Mouse (Mus musculus) testis, postnatal 10 days (tissue): ENCODE results near the gene Epb41l5.
A peak's percentile ranks its signal among the peaks of the same experiment; 100 is the strongest.

ENCODE experiments used
- DNase-seq: peaks from one replicate; pipeline ENCODE4 v3.0.0; 2021; ENCODE audit warnings: low spot score

Gene Epb41l5

DNA sequence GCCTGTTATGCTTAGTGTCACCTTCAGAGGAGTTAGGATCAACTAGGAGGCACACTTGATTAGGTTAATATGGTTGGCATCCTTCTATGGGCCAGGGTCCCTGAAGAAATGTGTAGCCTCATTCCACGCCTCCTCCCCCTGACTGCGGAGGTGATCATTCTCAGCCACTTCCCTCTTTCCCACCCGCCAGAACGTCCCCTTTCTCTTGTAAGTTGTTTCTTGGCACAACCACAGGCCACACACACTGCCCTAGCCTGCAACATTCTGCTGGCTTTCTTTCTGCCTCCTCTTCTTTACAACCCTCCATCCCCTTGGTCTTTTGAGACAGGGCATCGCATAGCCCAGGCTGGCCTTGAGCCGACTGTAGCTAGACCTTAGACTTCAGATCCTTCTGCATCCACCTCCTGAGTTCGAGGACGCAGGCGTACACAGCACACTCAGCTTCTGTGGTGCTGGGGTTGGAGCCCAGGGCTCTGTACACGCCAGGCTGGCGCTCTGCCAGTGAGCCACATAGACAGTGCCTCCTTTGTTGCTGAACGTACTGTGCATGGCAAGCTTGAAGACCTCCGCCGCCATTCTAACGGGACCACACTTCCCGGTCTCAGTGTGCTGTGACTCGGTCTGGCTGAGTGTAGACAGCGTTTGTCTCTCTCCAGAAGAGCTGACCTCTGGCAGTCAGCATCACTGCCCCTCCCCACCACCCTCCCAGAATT is 115.6 kb downstream of the Epb41l5 start:
- no peak for DNase-seq

- no peak for DNase-seq
Measured at GRCm38 (mm10) chr1:119532165-119532564, 116.6 kb downstream of the Epb41l5 start.

GRCm38 (mm10) chr1:119530941-119531340 is 117.9 kb downstream of the Epb41l5 start:
- DNase-seq, result no peak

GRCm38 (mm10) chr1:119525689-119526591 is 122.9 kb downstream of the Epb41l5 start, which contains the start of gene Tmem185b:
TSS of gene Tmem185b (plus strand) at chr1:119526160.
- DNase-seq, result peak; percentile 99

DNA sequence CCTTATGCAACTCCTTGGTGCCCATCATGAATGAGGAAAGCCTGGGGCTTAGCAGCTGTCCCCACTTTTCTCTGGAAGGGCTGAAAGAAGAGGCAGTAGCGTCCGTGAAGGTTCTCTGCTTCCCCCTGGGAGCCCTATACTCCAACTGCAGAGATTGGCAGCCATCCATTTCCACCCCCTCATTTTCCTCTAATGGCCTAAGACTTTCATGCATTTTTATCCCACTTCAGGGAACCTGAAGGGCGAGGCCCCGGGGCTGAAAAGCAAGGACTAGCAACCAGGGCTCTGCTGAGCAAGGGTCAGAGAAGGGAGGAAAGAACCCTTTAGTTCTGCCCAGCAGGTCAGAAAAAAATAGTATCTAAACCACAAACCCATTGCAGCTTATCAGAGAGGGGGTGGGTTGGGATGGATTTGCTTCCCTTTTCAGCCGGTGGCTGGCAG is 123.8 kb downstream of the Epb41l5 start:
- peak; percentile 74 for DNase-seq

GRCm38 (mm10) chr1:119523826-119524225 is 125.0 kb downstream of the Epb41l5 start:
- no peak for DNase-seq

DNA sequence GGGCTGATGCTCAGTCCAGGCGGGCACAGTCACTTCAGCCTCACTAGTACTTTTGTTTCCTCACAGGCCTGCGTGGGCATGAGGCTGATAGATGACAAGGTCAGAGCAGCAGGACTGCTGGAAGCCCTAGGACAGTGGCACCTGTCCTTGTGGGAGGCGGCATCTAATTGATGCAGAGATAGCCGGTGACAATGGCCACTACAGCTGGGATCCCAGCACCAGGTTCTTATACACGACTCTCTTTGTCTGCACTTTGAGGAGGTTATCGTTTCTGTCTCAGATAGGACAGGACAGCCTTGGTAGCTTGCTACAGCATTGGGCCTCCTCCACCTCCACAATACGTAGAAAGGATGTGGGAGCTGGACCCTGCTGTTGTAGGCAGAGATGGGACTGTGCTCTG is 125.4 kb downstream of the Epb41l5 start:
- DNase-seq, result no peak

DNA sequence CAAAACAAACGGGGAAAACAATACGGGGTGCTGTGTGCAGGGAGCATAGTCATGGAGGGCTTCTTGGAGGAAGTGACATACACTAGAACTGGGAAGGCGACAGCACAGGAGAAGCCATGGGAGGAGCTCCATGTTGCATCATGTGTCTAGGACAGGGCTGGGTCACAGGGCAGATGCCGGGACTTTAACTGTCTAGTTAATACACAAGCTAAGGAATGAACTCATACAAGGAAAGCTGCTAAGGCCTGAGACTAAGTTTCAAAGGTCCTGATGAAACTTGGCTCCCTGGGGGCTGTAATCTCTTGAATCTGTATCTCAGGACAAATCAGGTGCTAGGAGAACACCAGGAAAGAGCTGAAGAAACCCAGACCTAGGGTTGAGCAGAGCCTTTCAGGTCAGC is 126.1 kb downstream of the Epb41l5 start:
- DNase-seq, result no peak

DNA sequence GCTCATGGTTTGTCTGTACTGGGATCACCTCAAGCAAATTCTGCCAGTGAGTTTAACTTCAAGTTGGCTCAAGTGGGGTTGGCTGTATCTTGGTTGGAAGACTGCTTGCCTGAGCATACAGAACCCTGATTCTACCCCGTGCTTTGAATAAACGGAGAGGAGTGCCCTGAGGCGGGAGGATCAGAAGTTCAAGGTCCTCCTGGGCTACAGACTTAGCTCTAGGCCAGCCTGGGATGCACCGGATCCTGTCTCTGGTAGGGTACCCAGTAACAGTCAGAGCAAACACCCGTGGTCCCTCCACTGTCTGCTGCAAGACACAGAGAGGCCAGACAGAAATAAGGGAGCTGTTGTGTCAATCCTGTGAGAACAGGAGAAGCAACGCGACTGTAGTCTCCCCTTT is 127.1 kb downstream of the Epb41l5 start:
- no peak for DNase-seq

GRCm38 (mm10) chr1:119521029-119521428 is 127.8 kb downstream of the Epb41l5 start:
- DNase-seq, result no peak

- DNase-seq, result no peak
Measured at GRCm38 (mm10) chr1:119519286-119519685, 129.5 kb downstream of the Epb41l5 start.

DNA sequence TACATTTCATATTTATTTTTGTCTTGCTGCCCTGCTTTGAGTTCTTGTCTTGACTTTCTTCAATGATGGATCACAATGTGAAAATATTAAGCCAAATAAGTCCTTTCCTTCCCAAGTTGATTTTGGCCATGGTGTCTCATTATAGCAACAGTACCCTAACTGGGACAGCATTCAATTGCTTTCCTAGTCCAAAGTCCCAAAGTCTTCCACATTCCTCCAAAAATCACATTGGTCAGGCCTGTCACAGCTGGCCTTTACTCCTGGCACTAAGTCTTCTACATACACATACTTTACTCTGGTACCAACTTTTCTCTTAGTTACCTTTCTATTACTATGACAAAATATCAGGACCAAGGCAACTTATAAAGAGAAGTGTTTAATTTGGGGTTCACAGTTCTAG is 130.0 kb downstream of the Epb41l5 start:
- no peak for DNase-seq

DNA sequence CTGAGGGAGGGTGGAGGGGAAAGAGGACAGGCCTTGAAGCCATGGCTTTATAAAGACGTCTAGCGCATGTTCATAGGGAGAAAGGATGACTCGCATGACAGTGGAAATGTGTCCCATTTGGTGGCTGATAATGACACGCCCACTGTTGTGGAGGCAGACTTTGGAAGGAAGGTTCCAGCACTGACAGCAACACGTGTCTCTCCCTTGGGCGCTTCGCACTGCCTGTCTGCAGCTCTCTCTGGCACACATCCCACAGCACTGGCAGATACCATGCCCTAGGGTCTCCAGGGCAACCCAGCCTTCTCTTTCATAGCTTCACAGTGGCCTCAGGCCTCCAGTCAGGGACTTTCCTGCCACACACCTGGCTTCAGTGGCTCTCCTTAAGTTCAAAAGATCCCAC is 130.7 kb downstream of the Epb41l5 start:
- no peak for DNase-seq

GRCm38 (mm10) chr1:119510857-119511256 is 137.9 kb downstream of the Epb41l5 start:
- no peak for DNase-seq

DNA sequence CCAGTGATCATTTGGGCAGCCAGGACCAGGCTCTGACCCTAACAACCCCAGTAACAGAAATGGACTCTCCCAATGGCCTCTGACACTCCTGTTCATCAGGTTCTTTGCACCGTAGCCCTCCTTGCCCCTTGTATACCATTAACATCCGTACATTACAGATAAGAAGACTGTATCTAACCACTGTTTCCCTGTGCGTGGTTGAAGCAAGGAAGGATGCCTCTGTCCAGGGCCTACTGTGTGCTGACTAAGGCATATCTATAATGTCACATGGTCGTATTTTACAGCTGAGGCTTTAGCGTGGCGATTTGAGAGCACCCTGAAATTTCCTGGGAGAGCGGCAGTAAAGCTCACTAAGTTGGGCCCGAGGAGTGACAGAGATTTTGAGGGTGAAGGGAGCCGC is 138.4 kb downstream of the Epb41l5 start:
- no peak for DNase-seq

GRCm38 (mm10) chr1:119509474-119509873 is 139.3 kb downstream of the Epb41l5 start:
- DNase-seq, result no peak

GRCm38 (mm10) chr1:119508548-119508947 is 140.3 kb downstream of the Epb41l5 start:
- DNase-seq, result no peak

GRCm38 (mm10) chr1:119505951-119506350 is 142.8 kb downstream of the Epb41l5 start:
- no peak for DNase-seq

DNA sequence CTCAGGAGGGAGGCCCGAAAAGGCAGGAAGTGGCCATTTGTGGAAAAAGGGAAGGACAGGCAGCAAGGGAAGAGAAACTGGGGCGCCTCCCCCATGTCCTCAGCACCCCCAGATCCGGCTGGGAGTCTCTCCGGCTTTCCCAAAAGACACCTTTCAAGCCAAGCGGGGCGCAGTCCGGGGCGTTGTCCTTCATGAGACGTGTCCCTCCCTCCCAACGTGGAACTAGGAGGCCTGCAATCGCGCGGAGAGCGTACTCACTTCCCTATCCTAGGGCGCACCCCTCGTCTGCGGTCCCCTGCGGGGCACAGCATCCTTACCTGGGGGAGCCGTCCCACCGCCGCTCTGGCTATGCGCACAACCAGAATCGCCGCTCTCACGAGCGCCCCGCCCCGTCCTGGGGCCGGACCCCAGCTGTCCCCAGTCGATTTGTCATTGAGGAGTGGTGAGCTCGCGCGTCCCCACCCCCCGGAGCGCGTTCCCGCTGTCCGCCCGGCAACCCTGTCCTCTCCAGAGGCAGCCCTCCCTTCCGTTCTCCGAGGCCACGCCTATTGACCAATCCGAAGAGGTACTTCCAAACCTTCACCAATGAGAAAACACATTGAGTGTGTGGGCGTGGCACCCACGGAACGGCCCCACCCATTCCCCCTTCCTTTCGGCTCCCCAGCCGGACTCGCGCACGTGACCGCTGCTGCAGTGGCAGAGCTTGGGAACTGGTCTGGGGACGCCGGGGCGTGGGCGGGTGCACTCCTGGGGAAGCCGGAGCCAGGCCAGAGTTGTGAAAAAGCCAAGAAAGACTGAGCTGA is 144.3 kb downstream of the Epb41l5 start, which contains the start of gene Ralb:
Gene Ralb (minus strand): TSS at position 535 of the 803 bp plus-strand sequence.
- DNase-seq, result peak; percentile 97

DNA sequence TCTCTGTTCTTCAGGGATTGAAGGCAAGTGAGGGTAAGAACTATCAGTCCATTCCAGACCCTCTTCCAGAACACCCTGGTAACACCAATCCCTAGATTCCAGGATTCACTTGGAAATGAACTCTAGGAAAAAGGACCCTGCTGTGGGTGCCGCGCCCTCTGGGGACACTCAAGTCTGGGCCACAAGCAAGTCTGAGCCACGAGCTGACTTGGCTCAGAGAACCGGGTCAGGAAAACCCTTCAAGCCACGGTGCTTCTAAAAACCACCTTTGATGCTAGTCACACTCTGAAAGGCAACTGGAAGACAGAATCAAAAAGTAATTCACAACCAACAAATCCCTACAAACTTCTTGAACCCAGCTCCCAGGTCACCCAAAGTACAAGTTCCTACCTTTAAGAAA is 145.0 kb downstream of the Epb41l5 start:
- DNase-seq, result no peak

GRCm38 (mm10) chr1:119503181-119503580 is 145.6 kb downstream of the Epb41l5 start:
- no peak for DNase-seq

GRCm38 (mm10) chr1:119502729-119503128 is 146.1 kb downstream of the Epb41l5 start:
- no peak for DNase-seq
